Mouse (Mus musculus): ENCODE measurements around the gene Kctd10. TPM values are rescaled to one million over a fixed set of nuclear protein-coding genes. Genes with fewer than 3 reads are reported as not detected.

Kctd10 gene
- polyA plus RNA-seq, 2 experiments = 89.4 to 103 TPM

GRCm38 (mm10) chr5:114381013-114381351 lies 674 bp upstream of the Kctd10 start:
- Histone ChIP-seq H3K27me3 (ENCODE audit: control insufficient read depth, insufficient read depth, low read length) (no peaks in the 10 kb centered on the region), H3K9me3 (ENCODE audit: control insufficient read depth, low read length) (no peaks in the 10 kb centered on the region), H3K36me3 (ENCODE audit: control insufficient read depth, insufficient read depth, low read length) (peaks cover 27% of the 10 kb centered on the region), H3K4me1 (ENCODE audit: control insufficient read depth, insufficient read depth, low read length) (peaks cover 26% of the 10 kb centered on the region), H3K4me3 (replicated peaks; ENCODE audit: low read length) (peak overlapping the region; percentile 89), H3K9ac (ENCODE audit: low read depth, low read length, severe bottlenecking) (peak overlapping the region; percentile 95), H3K27ac (replicated peaks; ENCODE audit: low read depth, low read length) (peak overlapping the region; percentile 77), H3K4me2 (replicated peaks; ENCODE audit: low read depth, low read length, severe bottlenecking) (peak overlapping the region; percentile 89)
- TF ChIP-seq POLR2A (IDR thresholded peaks at IDR 0.05; ENCODE audit: borderline replicate concordance, extremely low read depth, insufficient read depth, insufficient read length) = no peak
- under 1% methylated on average over 15 of the region's 18 CpGs for WGBS
- ATAC-seq (ENCODE audit: low FRiP score, low read depth) (no peak), DNase-seq (ENCODE audit: low spot score) (no peak)

GRCm38 (mm10) chr5:114379763-114380162 lies 545 bp downstream of the Kctd10 start:
- Histone ChIP-seq H3K9ac (ENCODE audit: low read depth, low read length, severe bottlenecking) (peak overlapping the region; percentile 95), H3K9me3 (ENCODE audit: control insufficient read depth, low read length) (no peaks in the 10 kb centered on the region), H3K4me1 (ENCODE audit: control insufficient read depth, insufficient read depth, low read length) (peaks cover 26% of the 10 kb centered on the region), H3K27me3 (ENCODE audit: control insufficient read depth, insufficient read depth, low read length) (no peaks in the 10 kb centered on the region), H3K36me3 (ENCODE audit: control insufficient read depth, insufficient read depth, low read length) (peaks cover 29% of the 10 kb centered on the region), H3K27ac (replicated peaks; ENCODE audit: low read depth, low read length) (peak overlapping the region; percentile 77), H3K4me2 (replicated peaks; ENCODE audit: low read depth, low read length, severe bottlenecking) (peak overlapping the region; percentile 89), H3K4me3 (replicated peaks; ENCODE audit: low read length) (peak overlapping the region; percentile 89)
- DNase-seq (ENCODE audit: low spot score) = no peak
- WGBS = 1% methylated on average over 20 of the region's 20 CpGs
- no peak for TF ChIP-seq POLR2A (IDR thresholded peaks at IDR 0.05; ENCODE audit: borderline replicate concordance, extremely low read depth, insufficient read depth, insufficient read length)
- peak; percentile 20; the same call in 1 of the 2 replicates for ATAC-seq (ENCODE audit: low FRiP score, low read depth)

DNA sequence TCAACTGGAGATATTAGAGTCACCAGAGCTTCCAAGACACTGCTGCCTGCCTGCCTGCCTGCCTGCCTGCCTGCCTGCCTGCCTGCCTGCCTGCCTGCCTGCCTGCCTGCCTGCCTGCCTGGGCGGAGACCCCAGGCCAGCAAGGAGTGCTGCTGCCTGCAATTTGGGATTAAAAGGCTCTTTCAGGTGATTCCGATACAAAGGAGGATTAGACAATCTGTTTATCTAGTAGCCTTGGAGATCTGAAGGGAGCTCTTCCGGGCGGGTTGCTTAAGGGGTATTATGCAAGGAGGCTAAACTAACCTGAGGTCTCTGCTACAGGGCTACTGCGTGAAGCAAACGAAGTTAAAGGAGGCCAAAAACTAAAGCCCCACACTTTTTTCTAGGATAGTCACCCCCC lies 1.4 kb downstream of the Kctd10 start:
- Histone ChIP-seq H3K27ac (replicated peaks; ENCODE audit: low read depth, low read length) (0 out of 2 replicates have a peak overlapping the region, but pooled peaks have one; percentile 10), H3K4me1 (ENCODE audit: control insufficient read depth, insufficient read depth, low read length) (peaks cover 26% of the 10 kb centered on the region), H3K9ac (ENCODE audit: low read depth, low read length, severe bottlenecking) (peak overlapping the region; percentile 95), H3K4me3 (replicated peaks; ENCODE audit: low read length) (peak overlapping the region; percentile 89), H3K36me3 (ENCODE audit: control insufficient read depth, insufficient read depth, low read length) (peaks cover 30% of the 10 kb centered on the region), H3K9me3 (ENCODE audit: control insufficient read depth, low read length) (no peaks in the 10 kb centered on the region), H3K27me3 (ENCODE audit: control insufficient read depth, insufficient read depth, low read length) (no peaks in the 10 kb centered on the region), H3K4me2 (replicated peaks; ENCODE audit: low read depth, low read length, severe bottlenecking) (peak overlapping the region; percentile 89)
- no peak for TF ChIP-seq POLR2A (IDR thresholded peaks at IDR 0.05; ENCODE audit: borderline replicate concordance, extremely low read depth, insufficient read depth, insufficient read length)
- ATAC-seq (ENCODE audit: low FRiP score, low read depth) = no peak
- DNase-seq (ENCODE audit: low spot score) = no peak
- 60% methylated on average over 6 of the region's 6 CpGs for WGBS

GRCm38 (mm10) chr5:114378177-114378920 lies 2.0 kb downstream of the Kctd10 start:
- peaks cover 34% of the 10 kb centered on the region for H3K36me3 ChIP-seq (ENCODE audit: control insufficient read depth, insufficient read depth, low read length)
- no peak for TF ChIP-seq POLR2A (IDR thresholded peaks at IDR 0.05; ENCODE audit: borderline replicate concordance, extremely low read depth, insufficient read depth, insufficient read length)
- no peak for DNase-seq (ENCODE audit: low spot score)
- 57% methylated on average over 10 of the region's 10 CpGs for WGBS
- peaks cover 26% of the 10 kb centered on the region for H3K4me1 ChIP-seq (ENCODE audit: control insufficient read depth, insufficient read depth, low read length)
- no peak overlapping the region for H3K9ac ChIP-seq (ENCODE audit: low read depth, low read length, severe bottlenecking)
- H3K27ac ChIP-seq (replicated peaks; ENCODE audit: low read depth, low read length) = no peak overlapping the region
- peak overlapping the region; percentile 89 for H3K4me3 ChIP-seq (replicated peaks; ENCODE audit: low read length)
- no peaks in the 10 kb centered on the region for H3K27me3 ChIP-seq (ENCODE audit: control insufficient read depth, insufficient read depth, low read length)
- H3K9me3 ChIP-seq (ENCODE audit: control insufficient read depth, low read length) = no peaks in the 10 kb centered on the region
- ATAC-seq (ENCODE audit: low FRiP score, low read depth) = no peak
- H3K4me2 ChIP-seq (replicated peaks; ENCODE audit: low read depth, low read length, severe bottlenecking) = peak overlapping the region; percentile 89

DNA sequence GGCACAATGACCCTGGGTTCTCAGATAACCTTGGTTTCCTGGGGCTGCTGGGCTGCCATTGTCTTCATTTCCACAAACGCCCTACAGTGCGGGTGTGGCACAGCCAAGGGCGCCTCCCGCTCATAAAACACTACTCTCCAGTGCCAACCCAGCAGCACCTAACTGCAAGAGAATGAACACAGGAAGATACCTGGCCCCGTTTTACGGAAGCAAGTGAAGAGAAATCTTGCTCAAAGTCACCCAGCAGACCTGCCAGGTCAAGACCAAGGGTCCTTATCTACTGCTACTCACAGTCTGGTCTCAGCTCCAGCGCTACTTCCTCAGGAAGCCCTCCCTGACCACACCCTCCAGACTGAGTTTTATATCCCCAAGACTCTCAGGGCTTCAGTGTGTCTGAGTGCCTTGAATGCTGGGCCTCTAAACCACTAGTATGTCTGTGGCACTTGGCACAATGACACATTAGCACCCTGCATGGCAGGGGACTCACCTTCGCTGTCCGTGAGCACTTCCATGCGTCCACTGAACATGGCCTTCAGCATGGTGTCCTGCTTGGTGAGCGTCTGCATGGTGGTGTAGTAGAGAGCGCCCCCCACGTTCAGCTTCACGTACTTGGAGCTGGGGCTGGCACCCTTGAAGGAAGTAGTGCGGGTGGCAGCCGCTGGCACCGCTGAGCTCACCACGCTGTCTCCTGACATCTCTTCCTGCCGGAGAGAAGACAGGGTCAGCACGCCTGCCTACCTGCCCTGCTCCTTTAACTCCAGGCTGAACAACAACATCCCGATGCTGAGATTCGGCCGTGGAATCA lies 5.7 kb downstream of the Kctd10 start:
- TF ChIP-seq POLR2A (IDR thresholded peaks at IDR 0.05; ENCODE audit: borderline replicate concordance, extremely low read depth, insufficient read depth, insufficient read length) = no peak
- no peak overlapping the region for H3K27ac ChIP-seq (replicated peaks; ENCODE audit: low read depth, low read length)
- H3K4me2 ChIP-seq (replicated peaks; ENCODE audit: low read depth, low read length, severe bottlenecking) = no peak overlapping the region
- H3K4me1 ChIP-seq (ENCODE audit: control insufficient read depth, insufficient read depth, low read length) = peaks cover 53% of the 10 kb centered on the region
- no peak overlapping the region for H3K9ac ChIP-seq (ENCODE audit: low read depth, low read length, severe bottlenecking)
- H3K9me3 ChIP-seq (ENCODE audit: control insufficient read depth, low read length) = no peaks in the 10 kb centered on the region
- no peaks in the 10 kb centered on the region for H3K27me3 ChIP-seq (ENCODE audit: control insufficient read depth, insufficient read depth, low read length)
- peaks cover 61% of the 10 kb centered on the region for H3K36me3 ChIP-seq (ENCODE audit: control insufficient read depth, insufficient read depth, low read length)
- WGBS = 89% methylated on average over 23 of the region's 23 CpGs
- no peak overlapping the region for H3K4me3 ChIP-seq (replicated peaks; ENCODE audit: low read length)
- ATAC-seq (ENCODE audit: low FRiP score, low read depth) (no peak), DNase-seq (ENCODE audit: low spot score) (no peak)

Data from limb, embryonic 14.5 days (tissue).